9 mouse cellular contexts compared by ENCODE assay signal in genomic region chrX:166931048-166931447, GRCm38 (mm10).
DNase-seq lines count a peak whose midpoint lies in the region; ATAC-seq and TF ChIP-seq lines count a peak whose summit lies in the region.
"Had no signal": no experiment of that assay in that cellular context is flagged by ENCODE, and none has a peak within 500 bp of the region (broad histone marks: within the 10 kb centered on the region; RNA-seq: fewer than 3 reads in every experiment).

No protein-coding gene starts in this region.

- H3K4me1 ChIP-seq in lung, adult 2 months (ENCODE audit: control insufficient read depth, insufficient read depth, low read length): no peaks in the 10 kb centered on the region; the same call in 1 of the 2 replicates
- 0 out of 2 replicates have a peak, but pooled peaks cover 4% of the 10 kb centered on the region for H3K4me1 ChIP-seq in heart, embryonic 12.5 days (replicated peaks)
- no peaks in the 10 kb centered on the region for H3K4me1 ChIP-seq in kidney, embryonic 14.5 days (ENCODE audit: control insufficient read depth, insufficient read depth, low read length)

- peak; percentile 15 to 24 for DNase-seq in lung, adult 18-20 months
- no peak for DNase-seq in lung, adult 2 months
- DNase-seq in skeletal muscle tissue, adult 2 months (ENCODE audit: low read depth, low spot score): peak; percentile 8
- no peak for DNase-seq in gastrocnemius, postnatal 25 days
- DNase-seq in right cerebral cortex, postnatal 14 days: no peak
- DNase-seq: thymus, postnatal 36 days had no signal

- H3K4me2 ChIP-seq in heart, embryonic 12.5 days: no peak overlapping the region
- no peak overlapping the region for H3K4me2 ChIP-seq in kidney, embryonic 14.5 days (replicated peaks; ENCODE audit: low read depth, low read length)
- H3K4me2 ChIP-seq: midbrain, embryonic 12.5 days had no signal

- H3K9ac ChIP-seq in heart, embryonic 12.5 days: no peak overlapping the region
- no peak overlapping the region for H3K9ac ChIP-seq in kidney, embryonic 14.5 days (ENCODE audit: low read depth, low read length)
- H3K9ac ChIP-seq: midbrain, embryonic 12.5 days had no signal

- H3K9me3 ChIP-seq in heart, embryonic 12.5 days (replicated peaks): no peaks in the 10 kb centered on the region
- no peaks in the 10 kb centered on the region for H3K9me3 ChIP-seq in kidney, embryonic 14.5 days (ENCODE audit: control insufficient read depth, low read length)
- H3K9me3 ChIP-seq: midbrain, embryonic 12.5 days had no signal

- no peaks in the 10 kb centered on the region for H3K27me3 ChIP-seq in heart, embryonic 12.5 days (replicated peaks)
- H3K27me3 ChIP-seq in kidney, embryonic 14.5 days (ENCODE audit: control insufficient read depth, insufficient read depth, low read length): peaks cover 3% of the 10 kb centered on the region; the same call in 1 of the 2 replicates

- H3K27ac ChIP-seq in heart, embryonic 12.5 days (ENCODE audit: poor library complexity, severe bottlenecking): peak overlapping the region; percentile 30; the same call in 1 of the 2 replicates
- no peak overlapping the region for H3K27ac ChIP-seq in kidney, embryonic 14.5 days (ENCODE audit: low read depth, low read length)
- H3K27ac ChIP-seq: midbrain, embryonic 12.5 days had no signal

- no peak for TF ChIP-seq POLR2A in lung, adult 2 months (IDR thresholded peaks at IDR 0.05; ENCODE audit: borderline replicate concordance, extremely low read depth, low read depth, low read length)

- ATAC-seq in heart, embryonic 12.5 days (ENCODE audit: insufficient number of reproducible peaks, low FRiP score): peak; percentile 73; the same call in 1 of the 2 replicates
- ATAC-seq in kidney, embryonic 14.5 days (ENCODE audit: low FRiP score, low TSS enrichment): peak; percentile 66; the same call in 1 of the 2 replicates

- 52% methylated on average over 4 of the region's 4 CpGs for WGBS in lung, adult 2 months
- 34% methylated on average over 4 of the region's 4 CpGs for WGBS in heart, embryonic 12.5 days
- WGBS in kidney, embryonic 14.5 days: 40% methylated on average over 4 of the region's 4 CpGs

- H3K4me3 ChIP-seq in lung, adult 2 months (replicated peaks; ENCODE audit: extremely low read depth, low read depth, low read length): no peak overlapping the region
- no peak overlapping the region for H3K4me3 ChIP-seq in heart, embryonic 12.5 days
- H3K4me3 ChIP-seq in kidney, embryonic 14.5 days (ENCODE audit: low read length): no peak overlapping the region
- H3K4me3 ChIP-seq: midbrain, embryonic 12.5 days had no signal

- no peaks in the 10 kb centered on the region for H3K36me3 ChIP-seq in heart, embryonic 12.5 days
- no peaks in the 10 kb centered on the region for H3K36me3 ChIP-seq in kidney, embryonic 14.5 days (ENCODE audit: control insufficient read depth, insufficient read depth, low read length)
- H3K36me3 ChIP-seq: midbrain, embryonic 12.5 days had no signal

- no peak for TF ChIP-seq CTCF in lung, adult 2 months (IDR thresholded peaks at IDR 0.05; ENCODE audit: insufficient read depth, low read length)

Comparison
In these comparisons a context has a peak if more than half of its experiments do, and no peak if none do; other contexts are left out.
1. DNase-seq: peak in lung, adult 18-20 months (2 of 2) and skeletal muscle tissue, adult 2 months (single experiment); none in lung, adult 2 months (single experiment), gastrocnemius, postnatal 25 days (single experiment) and right cerebral cortex, postnatal 14 days (single experiment).